12 mouse cellular contexts compared by ENCODE assay signal in the genomic region with DNA sequence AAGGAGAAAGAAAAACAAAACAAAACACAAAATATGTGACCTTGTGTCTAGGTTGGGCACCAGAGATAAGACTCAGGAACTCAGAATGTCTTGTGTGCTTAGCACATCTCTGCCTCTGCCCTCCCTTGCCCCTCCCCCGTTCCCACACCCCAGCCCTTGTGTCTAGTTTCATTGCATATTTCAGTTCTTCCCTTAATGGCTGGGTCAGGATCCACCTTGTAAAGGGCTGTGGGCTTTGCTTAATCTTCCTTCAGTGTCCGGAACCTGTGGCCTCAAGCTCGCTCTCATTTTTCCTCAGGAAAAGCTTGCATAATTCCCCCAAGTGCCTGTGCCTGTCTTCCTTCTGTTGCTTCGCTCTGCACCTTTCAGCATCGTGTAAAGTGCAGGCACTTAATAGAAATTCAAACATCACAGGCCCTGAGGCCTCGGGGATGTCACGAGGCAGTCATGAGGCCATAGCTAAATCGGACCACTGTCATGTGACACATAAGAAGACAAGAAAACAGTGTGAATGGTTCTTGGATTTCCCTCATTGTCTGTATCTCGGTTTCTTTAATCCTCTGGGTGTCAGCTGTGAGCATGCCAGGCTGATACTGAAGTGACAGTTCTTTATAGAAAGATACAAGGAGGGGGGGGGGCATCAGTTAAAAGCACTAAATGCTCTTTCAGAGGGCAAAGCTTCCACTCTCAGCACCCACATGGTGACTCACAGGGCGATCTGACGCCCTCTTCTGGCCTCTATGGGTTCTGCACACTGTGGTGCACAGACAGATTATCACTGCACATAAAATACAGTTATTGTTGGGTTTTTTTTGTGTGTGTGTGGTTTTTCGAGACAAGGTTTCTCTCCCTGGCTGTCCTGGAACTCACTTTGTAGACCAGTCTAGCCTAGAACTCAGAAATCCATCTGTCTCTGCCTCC. TPM values are rescaled to one million over a fixed set of nuclear protein-coding genes. Genes with fewer than 3 reads are reported as not detected.
A peak's percentile ranks its signal among the peaks of the same experiment; 100 is the strongest.
DNase-seq lines count a peak whose midpoint lies in the region; ATAC-seq and TF ChIP-seq lines count a peak whose summit lies in the region.
"Had no signal": no experiment of that assay in that cellular context is flagged by ENCODE, and none has a peak within 500 bp of the region (broad histone marks: within the 10 kb centered on the region; RNA-seq: fewer than 3 reads in every experiment).

No protein-coding gene starts in this region.

- no peak overlapping the region for H3K9ac ChIP-seq in liver, embryonic 11.5 days (ENCODE audit: low read depth, low read length)
- H3K9ac ChIP-seq in midbrain, embryonic 16.5 days (ENCODE audit: low read depth, low read length): no peak overlapping the region
- H3K9ac ChIP-seq: lung, embryonic 15.5 days had no signal

- H3K27me3 ChIP-seq in liver, embryonic 11.5 days (replicated peaks; ENCODE audit: control insufficient read depth, insufficient read depth, low read length): no peaks in the 10 kb centered on the region; the same call in 1 of the 2 replicates
- H3K27me3 ChIP-seq in midbrain, embryonic 16.5 days (ENCODE audit: control insufficient read depth, insufficient read depth, low read depth, low read length): no peaks in the 10 kb centered on the region
- H3K27me3 ChIP-seq: lung, embryonic 15.5 days had no signal

- intact Hi-C loops in left cerebral cortex, adult 2 months (cut with DNase I): no loop called here

- H3K27ac ChIP-seq in left cerebral cortex, adult 2 months: peak overlapping the region; percentile 29
- H3K27ac ChIP-seq in liver, embryonic 11.5 days (ENCODE audit: low read depth, low read length): peak overlapping the region; percentile 17; the same call in 1 of the 2 replicates
- H3K27ac ChIP-seq in midbrain, embryonic 16.5 days (ENCODE audit: low read length): peak overlapping the region; percentile 30
- H3K27ac ChIP-seq: lung, embryonic 15.5 days had no signal

- peaks cover 15% of the 10 kb centered on the region for H3K4me1 ChIP-seq in liver, embryonic 11.5 days (replicated peaks; ENCODE audit: control insufficient read depth, insufficient read depth, low read length)
- peaks cover 5% of the 10 kb centered on the region; the same call in 1 of the 2 replicates for H3K4me1 ChIP-seq in midbrain, embryonic 16.5 days (ENCODE audit: control insufficient read depth, insufficient read depth, low read length)
- H3K4me1 ChIP-seq: lung, embryonic 15.5 days had no signal

- DNase-seq in left cerebral cortex, adult 2 months (ENCODE audit: extremely low spot score in 1 of 2, low spot score in 2 of 2): no peak
- DNase-seq in left cerebral cortex, adult 8-10 months (ENCODE audit: low spot score in 2 of 2): no peak
- peak; percentile 93 for DNase-seq in ZHBTc4 (ENCODE audit: low read depth, low spot score)
- no peak for DNase-seq in liver, embryonic 11.5 days (ENCODE audit: low spot score)
- DNase-seq in spleen, adult 18-20 months: no peak
- DNase-seq in kidney, adult 9 months: no peak
- DNase-seq: cerebellum, adult 11-12 months; heart, postnatal 4 days; kidney, postnatal 36 days had no signal

- TF ChIP-seq CTCF in left cerebral cortex, adult 2 months (IDR thresholded peaks at IDR 0.05): peak; percentile 34

- 61% methylated on average over 12 of the region's 12 CpGs for WGBS in liver, embryonic 11.5 days
- 53% methylated on average over 12 of the region's 12 CpGs for WGBS in midbrain, embryonic 16.5 days

- H3K9me3 ChIP-seq in liver, embryonic 11.5 days (ENCODE audit: control insufficient read depth, low read length): no peaks in the 10 kb centered on the region
- H3K9me3 ChIP-seq in midbrain, embryonic 16.5 days (replicated peaks; ENCODE audit: control insufficient read depth, low read length, poor library complexity, severe bottlenecking): no peaks in the 10 kb centered on the region
- H3K9me3 ChIP-seq: lung, embryonic 15.5 days had no signal

- H3K36me3 ChIP-seq in liver, embryonic 11.5 days (ENCODE audit: control insufficient read depth, insufficient read depth, low read length): no peaks in the 10 kb centered on the region
- H3K36me3 ChIP-seq in midbrain, embryonic 16.5 days (ENCODE audit: control insufficient read depth, insufficient read depth, low read length): peaks cover 7% of the 10 kb centered on the region; the same call in 1 of the 2 replicates
- H3K36me3 ChIP-seq: lung, embryonic 15.5 days had no signal

- H3K4me3 ChIP-seq in left cerebral cortex, adult 2 months: no peak overlapping the region
- no peak overlapping the region for H3K4me3 ChIP-seq in liver, embryonic 11.5 days (ENCODE audit: low read depth, low read length)
- no peak overlapping the region for H3K4me3 ChIP-seq in midbrain, embryonic 16.5 days (ENCODE audit: low read depth, low read length)
- H3K4me3 ChIP-seq: lung, embryonic 15.5 days had no signal

- ATAC-seq in liver, embryonic 11.5 days (replicated peaks; ENCODE audit: low FRiP score): peak; percentile 64
- no peak for ATAC-seq in midbrain, embryonic 16.5 days

- peak overlapping the region; percentile 3; the same call in 1 of the 2 replicates for H3K4me2 ChIP-seq in liver, embryonic 11.5 days
- no peak overlapping the region for H3K4me2 ChIP-seq in midbrain, embryonic 16.5 days (ENCODE audit: low read length)
- H3K4me2 ChIP-seq: lung, embryonic 15.5 days had no signal

RNA-seq across cellular contexts. Expression of a gene that starts 14.1 kb away (rescaled TPM):
- total RNA-seq in left cerebral cortex, adult 2 months (2021): 100 to 1,000 TPM; 439 to 468 TPM
- 100 to 1,000 TPM; 506 to 560 (median 527) TPM for total RNA-seq in left cerebral cortex, adult 8-10 months (2022)
- 1,449 and 1,469 TPM in 2 replicates for polyA plus RNA-seq in liver, embryonic 11.5 days (2014; fragmentation: Nextera tagmentation; extraction: Ambion mirVana)
- polyA plus RNA-seq in midbrain, embryonic 16.5 days (2015; fragmentation: Nextera tagmentation; extraction: Ambion mirVana): 524 and 548 TPM in 2 replicates

RNA-seq across cellular contexts. Expression of a gene that starts 14.6 kb away (rescaled TPM):
- 100 to 1,000 TPM; 429 to 434 TPM for total RNA-seq in left cerebral cortex, adult 2 months (2021)
- 100 to 1,000 TPM; 430 to 460 (median 440) TPM for total RNA-seq in left cerebral cortex, adult 8-10 months (2022)
- 32.2 and 38.6 TPM in 2 replicates for polyA plus RNA-seq in liver, embryonic 11.5 days (2014; fragmentation: Nextera tagmentation; extraction: Ambion mirVana)
- 66.2 and 83.9 TPM in 2 replicates for polyA plus RNA-seq in midbrain, embryonic 16.5 days (2015; fragmentation: Nextera tagmentation; extraction: Ambion mirVana)
- total RNA-seq: neutrophil, adult 5-6 weeks had no signal

RNA-seq across cellular contexts. Expression of a gene that starts 27.2 kb away (rescaled TPM):
- total RNA-seq in left cerebral cortex, adult 2 months (2021): 10 to 100 TPM; 23.7 to 26.4 TPM
- total RNA-seq in left cerebral cortex, adult 8-10 months (2022): 10 to 100 TPM; 24.4 to 30.0 (median 26.9) TPM
- 25.9 and 28.7 TPM in 2 replicates for polyA plus RNA-seq in liver, embryonic 11.5 days (2014; fragmentation: Nextera tagmentation; extraction: Ambion mirVana)
- polyA plus RNA-seq in midbrain, embryonic 16.5 days (2015; fragmentation: Nextera tagmentation; extraction: Ambion mirVana): 35.9 and 38.3 TPM in 2 replicates
